Mouse (Mus musculus) heart, adult 18-20 months (tissue): ENCODE data around the gene Psmb7. TPM values are rescaled to one million over a fixed set of nuclear protein-coding genes. Genes with fewer than 3 reads are reported as not detected.

Source experiments
- DNase-seq, 2 experiments: peaks; one replicate each; pipeline ENCODE4 v3.0.0; 2021 to 2022; ENCODE audit warnings: mixed read lengths in 1 of 2
- long read RNA-seq, 2 experiments: library from polyadenylated mRNA; stranded (forward); transcript quantifications; one replicate each; pipeline ENCODE4 v2.0.0; 2021
- total RNA-seq, 2 experiments: library from RNA; stranded (reverse); gene quantifications; 2 replicates each; pipeline ENCODE4 v1.2.3; 2021

The Psmb7 gene
- total RNA-seq = 100 to 1,000 TPM; 240 to 264 TPM
- long read RNA-seq, experiment 1, transcript Psmb7-201 (8 exons, 1,160 nt) = major isoform, 66 of 72 reads
- long read RNA-seq, experiment 1, partial matches to known transcripts = 4 of 72 reads
- long read RNA-seq, experiment 1, other reads (novel, unspliced or antisense) = 2 of 72 reads
- long read RNA-seq, experiment 2, transcript Psmb7-201 (8 exons, 1,160 nt) = major isoform, 46 of 53 reads
- long read RNA-seq, experiment 2, partial matches to known transcripts = 6 of 53 reads
- long read RNA-seq, experiment 2, other reads (novel, unspliced or antisense) = 1 of 53 reads

DNA sequence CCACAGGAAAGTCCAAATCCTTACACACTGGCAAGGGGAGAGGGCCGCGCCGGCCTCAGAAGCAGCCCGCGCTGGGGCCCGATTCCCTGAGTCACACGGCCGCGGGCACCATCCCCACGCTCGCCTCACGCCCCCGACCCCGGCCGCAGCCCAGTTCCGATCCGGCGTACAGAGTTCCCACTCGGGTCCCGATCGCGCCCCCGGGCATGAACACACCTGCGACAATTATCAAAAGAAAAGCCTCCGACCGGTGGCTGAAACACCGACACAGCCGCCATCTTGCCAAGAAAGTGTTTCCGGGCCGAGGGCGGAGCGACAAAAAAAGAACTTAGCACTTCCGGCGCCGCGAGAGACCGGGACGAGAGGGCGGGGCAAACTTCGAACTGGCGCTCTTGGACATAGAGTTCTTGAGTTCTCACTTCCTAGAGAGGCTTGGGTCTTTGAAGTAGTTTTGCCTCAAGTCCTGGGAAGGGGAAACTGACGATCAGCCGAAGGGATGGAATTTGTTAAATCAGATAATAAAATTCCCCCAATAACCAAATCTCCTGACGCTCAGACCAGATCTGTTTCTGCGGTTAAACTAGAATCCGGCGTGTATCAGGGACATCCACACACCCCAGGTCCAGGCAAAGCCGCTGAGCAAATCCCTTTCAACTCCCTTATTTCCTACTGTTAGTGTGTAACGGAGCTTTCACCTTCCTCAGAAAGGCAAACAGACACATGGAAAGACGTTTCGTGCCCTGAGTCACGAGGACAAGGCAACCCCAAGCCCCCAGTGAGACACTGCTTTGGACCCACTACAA is at the start of gene Psmb7:
TSS of gene Psmb7 (minus strand) at position 463 of the 803 bp plus-strand sequence.
- DNase-seq = peak; percentile 92 to 93

DNA sequence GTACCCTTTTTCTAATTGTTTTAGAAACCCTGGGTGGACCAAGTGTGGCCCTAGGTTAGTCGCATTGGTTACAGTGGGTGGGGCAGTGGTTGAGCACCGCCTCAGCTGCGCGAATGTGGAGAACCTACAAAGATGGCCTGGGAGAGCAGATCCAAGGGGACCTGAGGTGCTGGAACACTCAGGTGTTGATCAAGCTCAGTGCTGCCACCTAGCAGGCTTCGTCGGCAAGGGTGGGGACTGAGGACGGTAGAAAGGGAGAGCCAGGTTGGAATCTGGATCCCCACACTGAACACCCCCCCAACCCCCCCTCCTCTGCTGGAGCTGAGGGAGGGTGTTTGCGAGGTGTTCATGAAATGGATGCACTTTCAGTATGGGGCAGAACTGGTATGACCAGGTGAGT is 47.7 kb upstream of the Psmb7 start:
- DNase-seq = peak in 1 of 2 experiments; percentile 42

DNA sequence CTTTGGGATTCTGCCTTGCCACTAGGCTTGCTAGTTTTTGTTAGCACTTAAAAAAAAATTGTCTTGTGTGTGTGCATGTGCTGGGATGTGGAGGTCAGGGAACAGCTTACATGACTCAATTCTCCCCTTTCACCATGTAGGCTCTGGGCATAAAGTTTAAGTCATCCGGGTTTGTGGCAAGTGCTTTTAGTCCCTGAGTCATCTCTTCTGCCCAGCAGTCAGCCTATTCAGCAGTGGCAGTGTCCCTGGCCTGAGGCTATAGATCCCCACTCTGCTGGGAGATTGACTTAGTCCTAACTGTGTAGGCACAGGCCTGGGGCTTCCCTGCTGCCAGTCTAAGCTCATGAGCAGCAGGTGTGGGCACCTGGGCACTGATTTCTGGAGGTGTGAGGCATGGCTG is 46.0 kb upstream of the Psmb7 start:
- no peak for DNase-seq

DNA sequence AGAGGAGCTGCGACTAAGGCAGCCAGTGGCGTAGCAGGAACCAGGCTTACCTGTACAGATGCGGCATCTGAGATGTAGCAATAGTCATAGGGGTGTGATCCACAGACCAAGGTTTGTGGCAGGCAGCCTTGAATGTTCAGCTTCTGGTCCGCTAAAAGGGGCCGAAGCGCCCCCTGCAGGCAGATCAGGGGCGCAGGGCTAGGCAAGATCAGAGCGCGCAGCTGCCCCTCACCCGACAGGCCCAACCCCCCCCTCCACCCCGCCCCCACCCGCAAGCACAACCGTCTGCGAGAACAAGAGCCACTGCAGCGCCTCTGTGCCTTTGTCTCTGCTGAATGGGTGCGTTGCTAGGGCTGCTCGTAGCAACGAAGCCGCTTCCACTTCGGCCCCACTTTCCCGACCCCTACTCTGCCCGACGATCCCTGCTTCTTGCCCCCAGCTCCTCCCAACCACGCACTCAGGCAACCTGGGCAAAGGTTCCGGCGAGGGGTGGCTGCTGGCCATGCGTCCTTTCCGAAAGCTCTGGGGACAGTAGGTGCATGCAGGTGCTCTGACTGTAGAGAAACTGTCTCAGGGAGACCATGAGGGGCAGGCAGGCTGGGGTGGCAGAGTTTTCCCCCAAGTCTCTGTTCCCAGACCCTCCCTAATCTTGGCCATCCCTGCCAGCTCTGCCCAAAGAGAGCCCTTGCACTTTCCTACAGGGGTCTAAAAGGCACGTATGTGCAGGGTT is 45.1 kb upstream of the Psmb7 start:
- DNase-seq = peak in 1 of 2 experiments; percentile 13

DNA sequence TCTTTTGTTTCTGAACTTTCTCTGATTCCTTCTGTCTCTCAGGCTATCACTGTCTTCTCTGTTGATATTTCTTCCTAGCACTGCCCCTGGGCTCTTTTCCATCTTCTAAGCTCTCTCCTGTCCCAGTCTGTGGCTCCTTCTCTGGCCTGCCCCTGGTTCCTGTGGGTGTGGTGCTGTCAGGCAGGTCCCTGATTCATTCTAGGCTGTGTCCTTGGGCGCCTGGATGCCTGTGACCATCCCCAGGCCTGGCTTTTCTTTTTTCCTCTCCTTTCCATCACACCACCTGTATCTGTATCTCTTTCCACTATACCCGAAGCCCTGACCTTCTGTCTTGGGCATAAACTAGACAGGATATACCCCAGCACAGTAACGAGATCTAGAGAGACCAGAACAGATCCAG is 41.9 kb upstream of the Psmb7 start:
- no peak for DNase-seq

DNA sequence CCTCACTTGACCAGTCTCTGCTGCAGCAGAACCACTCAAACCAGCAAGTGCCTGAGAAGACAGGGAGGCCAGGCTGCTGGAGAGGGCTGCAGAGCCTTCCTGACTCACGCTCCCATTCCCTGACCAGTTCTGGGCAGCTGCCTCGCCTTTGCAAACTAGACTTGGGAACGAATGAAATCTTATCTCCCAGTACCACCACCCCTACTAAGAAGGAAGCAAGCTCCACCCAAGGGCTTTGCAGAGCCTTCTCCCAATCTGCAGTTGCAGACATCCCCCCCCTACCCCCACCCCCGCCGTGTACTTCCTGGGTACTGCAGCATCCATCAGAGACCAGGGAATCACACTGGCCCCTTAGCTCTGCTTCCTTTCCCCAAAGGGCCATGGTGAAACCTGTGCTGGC is 39.2 kb upstream of the Psmb7 start:
- no peak for DNase-seq

DNA sequence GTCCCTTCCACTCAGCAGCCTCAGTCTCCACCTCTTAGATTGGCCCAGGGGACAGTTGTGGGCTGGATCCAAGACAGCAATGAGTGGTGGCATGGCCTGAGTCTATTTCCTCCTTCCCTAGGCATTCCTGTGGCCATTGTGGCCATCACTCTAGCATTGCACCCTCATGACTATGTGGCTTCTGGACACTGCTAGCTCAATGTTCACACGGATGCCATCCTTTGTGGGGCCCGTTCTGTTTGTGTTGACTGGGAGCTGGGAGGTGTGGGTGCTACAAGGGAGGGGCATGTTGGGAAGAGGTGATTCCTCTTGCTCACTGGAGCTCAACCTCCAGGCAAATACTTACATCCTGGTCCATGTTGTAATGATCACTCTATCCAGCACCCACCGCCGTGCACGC is 38.3 kb upstream of the Psmb7 start:
- DNase-seq = no peak

DNA sequence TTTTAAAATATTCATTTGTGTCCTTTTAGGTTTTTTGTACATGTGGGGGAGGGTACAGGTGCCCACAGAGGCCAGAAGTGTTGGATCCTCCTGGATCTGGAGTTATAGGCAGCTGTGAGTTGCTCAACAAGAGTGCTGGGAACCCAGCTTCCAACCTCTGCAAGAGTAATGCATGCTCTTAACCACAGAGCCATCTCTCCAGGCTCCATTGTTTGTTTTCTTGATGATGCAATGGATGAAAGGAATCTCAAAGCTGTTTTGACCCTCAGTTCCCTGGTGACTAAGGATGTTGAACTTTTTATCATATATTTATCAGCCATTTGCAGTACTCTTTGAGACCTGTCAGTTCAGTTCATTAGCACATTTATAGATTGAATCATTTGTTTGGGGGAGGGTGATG is 35.1 kb upstream of the Psmb7 start:
- DNase-seq = no peak

DNA sequence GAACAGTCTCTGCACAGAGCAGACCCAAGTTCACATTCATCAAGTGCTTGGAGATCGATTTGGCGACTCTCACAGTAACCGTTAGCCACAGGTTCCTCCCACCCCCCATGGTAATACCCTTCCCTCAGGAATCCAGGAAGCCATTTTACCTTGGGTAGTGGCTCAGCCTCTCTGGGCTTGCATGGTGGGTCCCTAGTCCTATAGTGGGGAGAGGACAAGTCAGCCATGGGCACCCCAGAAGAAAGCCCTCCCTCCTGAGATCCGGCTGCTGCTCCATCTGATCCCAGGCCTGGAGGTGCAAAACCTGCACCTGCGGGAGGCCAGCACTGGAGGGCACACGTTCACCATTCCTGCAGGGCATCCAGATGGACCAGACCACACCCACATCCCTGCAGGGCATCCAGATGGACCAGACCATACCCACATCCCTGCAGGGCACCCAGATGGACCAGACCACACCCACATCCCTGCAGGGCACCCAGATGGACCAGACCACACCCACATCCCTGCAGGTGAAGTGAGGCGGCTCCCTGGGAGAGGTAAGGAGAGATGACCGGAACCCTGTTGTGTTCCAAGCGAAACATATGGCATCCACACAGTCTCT is 31.6 kb upstream of the Psmb7 start:
- no peak for DNase-seq

DNA sequence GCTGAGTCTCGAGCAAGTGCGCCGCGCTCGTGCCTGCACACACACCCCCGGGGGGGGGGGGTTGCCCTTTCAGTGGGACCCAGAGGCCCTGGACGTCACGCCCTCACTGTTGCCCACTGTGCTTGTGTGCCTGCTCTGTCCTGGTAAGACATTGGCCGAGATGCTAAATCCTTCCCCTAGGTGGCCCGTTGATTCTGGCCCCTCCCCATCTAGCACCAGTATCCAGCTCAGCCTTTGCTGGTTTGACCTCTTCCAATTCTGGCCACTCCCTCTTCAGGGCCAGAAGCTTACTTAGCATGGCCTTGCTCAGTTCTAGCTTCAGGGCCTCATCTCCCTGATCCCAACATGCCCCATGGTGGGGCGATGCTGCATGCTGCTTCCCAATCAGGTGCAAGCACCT is 28.6 kb upstream of the Psmb7 start:
- no peak for DNase-seq

DNA sequence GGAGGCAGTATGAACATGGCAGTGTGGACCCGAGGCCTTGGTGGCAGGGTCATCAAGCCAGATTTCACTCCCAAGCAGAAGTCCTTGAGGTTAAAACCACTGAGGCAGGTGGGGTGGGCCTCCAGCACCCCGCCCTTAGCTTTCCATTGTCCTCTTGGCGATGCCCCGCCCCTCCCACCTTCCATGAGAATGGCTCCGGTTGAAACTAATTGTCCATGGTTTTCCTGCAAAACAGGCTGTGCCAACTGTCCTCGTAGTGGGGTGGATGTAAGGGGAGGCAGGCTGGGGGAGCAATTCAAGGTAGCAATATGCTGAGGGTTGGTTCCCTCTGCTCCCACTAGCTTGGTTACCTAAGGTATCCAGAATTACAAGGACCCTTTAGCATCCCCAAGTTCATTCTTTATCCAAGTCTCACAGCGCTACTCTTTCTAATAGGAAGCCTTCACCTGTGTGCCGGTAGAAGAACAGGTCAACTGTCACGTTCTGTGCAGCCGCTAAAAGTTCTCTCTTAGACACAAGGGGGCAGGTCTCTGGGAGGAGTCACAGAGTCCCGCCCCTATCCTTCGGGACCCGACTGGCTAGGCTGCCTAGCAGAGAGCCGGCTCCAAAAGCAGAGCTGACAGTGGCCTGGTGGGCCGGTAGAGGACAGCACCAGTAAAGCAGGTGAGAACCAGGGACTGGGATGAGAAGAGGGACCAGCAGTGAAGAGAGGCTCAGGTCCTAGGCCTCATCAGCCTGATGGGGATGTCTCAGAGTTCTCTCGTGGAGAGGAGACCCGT is 25.1 kb upstream of the Psmb7 start:
- no peak for DNase-seq

DNA sequence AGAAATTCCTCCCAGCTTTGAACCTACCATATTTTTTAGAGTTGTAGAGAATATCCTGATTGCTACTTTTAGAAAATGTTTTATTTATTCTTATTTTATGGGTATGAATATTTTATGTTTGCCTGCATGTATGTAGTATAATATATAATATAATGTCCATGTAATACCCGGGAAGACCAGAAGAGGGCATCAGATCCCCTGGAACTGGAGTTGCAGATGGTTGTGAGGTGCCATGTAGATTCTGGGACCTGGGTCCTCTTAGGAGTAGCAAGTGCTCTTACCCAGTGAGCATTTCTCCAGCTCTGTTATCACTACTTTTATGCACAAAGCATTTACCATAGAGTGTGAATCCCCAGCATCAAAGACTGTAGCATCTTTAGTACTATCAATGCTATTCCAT is 17.5 kb upstream of the Psmb7 start:
- peak in 1 of 2 experiments; percentile 30 for DNase-seq

DNA sequence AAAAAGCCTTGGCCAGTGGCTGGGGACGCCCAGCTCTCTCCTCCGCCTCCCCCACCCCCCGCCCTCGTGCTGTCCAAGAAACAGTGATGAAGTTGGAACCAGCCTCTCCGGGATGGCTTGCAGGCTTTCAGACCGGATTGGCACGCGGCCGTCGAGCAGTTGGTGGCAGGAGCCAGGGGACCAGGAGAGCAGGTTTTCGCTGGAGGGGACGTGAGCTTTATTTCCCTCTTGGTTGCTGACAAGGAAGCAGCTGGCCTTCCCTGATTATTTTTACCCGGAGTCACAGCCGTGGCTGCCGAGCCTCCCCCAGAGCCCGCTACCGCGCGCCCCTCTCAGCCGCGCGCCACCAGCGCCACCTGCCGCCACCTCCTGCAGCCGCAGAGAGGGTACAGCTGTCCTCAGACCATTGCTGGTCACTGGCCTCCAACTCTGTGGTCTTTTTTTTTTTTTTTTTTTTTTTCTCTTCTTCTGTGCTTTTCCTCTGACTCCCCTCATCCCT is 14.5 kb upstream of the Psmb7 start:
- DNase-seq = peak; percentile 75 to 83

DNA sequence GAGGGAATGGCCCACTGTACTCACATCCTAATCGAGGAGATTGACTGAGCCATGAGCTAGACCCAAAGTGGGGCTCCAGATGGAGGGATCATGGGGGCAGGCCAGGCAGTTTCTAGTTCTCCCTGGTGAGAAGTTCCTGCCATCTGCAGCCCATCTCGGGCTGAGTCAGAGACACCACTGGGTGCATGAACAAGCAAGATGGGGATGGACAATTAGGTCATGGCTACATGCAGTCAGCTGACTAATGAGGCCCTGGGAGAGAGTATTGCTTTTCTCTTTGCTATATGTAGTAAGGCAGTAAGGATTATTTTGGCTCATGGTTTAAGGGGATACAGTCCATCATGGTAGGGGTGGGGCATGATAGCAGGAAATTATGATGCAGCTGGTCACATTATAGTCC is 9.8 kb upstream of the Psmb7 start:
- no peak for DNase-seq

DNA sequence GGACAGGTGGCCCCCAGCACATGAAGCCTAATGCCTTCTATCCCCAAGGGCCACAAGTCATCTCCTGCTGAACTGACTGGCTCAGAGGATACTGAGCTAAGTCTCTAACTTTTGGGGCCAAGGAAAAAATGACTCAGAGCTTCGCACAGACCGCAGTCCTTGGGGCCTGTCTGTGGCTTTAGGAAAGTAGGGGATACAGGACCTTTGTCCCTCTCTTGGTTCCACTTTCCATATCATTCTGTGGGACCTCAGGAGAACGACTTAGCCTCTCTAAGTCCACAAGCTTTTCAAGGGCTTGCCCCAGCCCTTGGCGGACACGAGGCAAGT is 9.4 kb upstream of the Psmb7 start:
- DNase-seq = no peak

DNA sequence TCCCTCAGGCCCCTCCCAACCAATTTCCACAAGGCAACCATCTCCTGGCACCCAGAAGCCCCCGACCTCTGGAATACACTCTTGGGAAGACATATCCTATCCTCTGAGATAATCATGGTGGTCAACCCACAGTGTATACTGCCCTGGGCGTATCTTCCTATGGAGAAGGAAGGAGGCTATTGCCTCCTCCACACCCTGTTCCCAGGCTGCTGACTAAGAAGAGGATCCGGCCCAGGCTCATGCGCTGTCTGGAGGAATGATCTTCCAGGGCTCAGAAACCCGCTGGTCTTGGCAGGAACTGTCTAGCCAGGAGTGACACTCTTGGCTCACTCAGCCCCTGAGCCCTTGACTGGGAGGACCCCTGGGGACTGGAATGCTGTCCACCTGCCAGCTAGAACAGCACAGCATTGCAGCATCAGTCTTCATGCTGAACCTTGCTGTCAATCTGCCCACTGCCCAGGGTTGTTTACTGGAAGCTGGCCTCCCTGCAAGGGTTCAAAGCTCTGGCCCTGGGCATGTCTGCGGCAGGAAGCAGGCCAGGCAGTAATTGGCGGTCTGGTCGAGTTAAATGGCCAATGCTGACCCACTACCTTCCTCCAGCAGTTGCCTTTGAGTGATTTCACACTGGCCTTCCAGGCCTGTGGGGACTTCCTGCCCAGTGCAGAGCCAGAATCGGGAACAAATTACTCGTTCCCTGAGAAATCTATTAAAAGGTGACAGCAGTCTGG is 8.8 kb upstream of the Psmb7 start:
- DNase-seq = peak; percentile 32 to 38

DNA sequence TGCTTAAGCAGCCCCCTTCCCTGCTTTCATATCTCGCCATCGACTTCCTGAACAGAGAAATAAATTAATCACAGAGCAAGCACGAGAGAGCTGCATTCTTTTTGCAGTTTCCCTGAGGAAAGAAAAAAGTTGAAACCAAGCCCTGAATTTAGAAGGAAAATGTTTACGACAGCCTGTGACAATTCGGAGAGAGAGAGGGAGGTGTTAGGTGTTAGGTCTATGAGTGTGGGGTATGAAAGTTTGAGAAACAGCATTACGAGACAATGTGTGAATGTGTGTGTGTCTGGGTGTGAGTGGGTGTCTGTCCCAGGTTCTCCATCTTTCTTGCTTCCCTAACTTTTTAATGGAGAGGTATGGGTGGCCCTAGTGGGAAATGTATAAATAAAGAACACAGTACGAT is 8.2 kb upstream of the Psmb7 start:
- DNase-seq = no peak

DNA sequence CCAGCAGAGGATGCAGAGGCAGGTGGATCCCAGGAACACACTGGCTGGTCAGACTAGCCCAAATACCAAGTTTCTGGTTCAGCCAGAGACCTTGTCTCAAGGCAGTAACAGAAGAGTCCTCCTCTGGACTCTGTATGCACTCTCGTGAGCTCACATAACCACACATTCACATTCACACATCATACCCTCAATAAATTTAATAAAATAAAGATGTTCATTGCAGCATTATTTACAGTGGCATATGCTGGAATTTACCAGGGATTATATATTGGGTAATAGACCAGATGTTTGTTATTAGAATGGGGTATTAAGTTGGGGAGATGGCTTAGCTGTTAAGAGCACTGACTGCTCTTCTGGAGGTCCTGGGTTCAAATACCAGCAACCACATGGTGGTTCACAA is 6.5 kb upstream of the Psmb7 start:
- DNase-seq = no peak

DNA sequence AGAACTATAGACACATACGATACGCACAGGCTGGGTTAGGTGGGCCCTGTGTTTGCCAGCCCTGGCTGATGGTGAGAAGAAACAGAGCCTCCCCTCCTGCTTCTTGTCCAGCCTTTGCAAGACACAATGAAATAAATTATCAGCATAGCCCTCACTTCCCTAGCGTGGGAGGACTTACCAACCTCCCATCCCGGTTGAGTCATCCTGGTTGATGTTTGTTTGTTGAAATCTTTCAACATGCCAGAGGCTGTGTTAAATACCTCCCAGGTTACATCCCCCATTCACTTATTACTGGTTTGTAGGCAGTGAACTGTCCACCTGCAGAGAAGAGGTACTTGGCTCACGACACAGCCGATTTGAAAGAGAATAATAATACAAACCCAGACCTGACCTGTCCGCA is 3.8 kb upstream of the Psmb7 start:
- DNase-seq = no peak

DNA sequence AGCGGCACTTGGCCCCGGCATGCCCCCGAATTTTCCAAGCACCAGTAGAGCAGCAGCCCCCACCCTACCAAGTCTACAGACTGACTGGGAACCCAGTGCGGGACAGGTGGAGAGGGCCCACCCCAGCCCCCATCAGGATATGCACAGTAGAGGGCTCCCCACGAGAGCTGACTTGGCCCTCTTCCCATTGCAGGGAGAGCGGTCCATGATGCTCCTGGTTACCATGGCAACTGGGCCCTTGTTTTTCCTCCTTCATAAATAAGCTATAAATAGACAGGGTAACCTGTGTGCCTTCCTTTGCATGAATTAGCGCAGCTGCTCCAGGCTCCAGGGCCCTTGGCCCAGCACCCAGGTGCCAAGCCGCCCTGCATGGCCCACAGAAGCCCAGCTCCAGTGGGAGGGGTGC is 3.3 kb upstream of the Psmb7 start:
- DNase-seq = no peak

DNA sequence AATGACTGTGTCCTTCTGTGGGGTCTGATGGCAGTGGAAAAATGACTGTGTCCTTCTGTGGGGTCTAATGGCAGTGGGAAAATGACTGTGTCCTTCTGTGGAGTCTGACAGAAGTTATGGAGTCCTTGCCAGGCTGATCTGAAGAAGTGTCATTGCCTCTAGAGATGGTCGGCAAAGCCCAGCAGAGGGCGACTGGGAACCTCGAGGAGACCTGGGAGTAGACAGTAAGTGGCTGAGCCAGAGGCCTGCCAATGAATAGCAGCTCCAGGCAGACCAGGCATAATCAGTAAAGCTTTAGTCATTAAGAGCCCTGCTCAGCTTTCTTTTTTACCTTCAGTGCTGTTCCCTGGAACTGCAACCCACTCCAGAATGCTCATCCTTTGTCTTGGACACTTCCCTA is 2.0 kb upstream of the Psmb7 start:
- peak; percentile 68 to 75 for DNase-seq
